Mouse (Mus musculus) G1E (cell line): ENCODE data around the gene Cdkal1. TPM values are rescaled to one million over a fixed set of nuclear protein-coding genes. Genes with fewer than 3 reads are reported as not detected.

Experiments used
- ATAC-seq: 2 replicates; pipeline ENCODE4 v1.8.0; 2016; ENCODE audit warnings: mild to moderate bottlenecking; ENCODE audit not compliant: insufficient number of reproducible peaks, poor library complexity, low FRiP score, severe bottlenecking; ENCODE audit errors: extremely low read depth
- DNase-seq: peaks from one replicate; pipeline ENCODE4 v3.0.0; 2012; ENCODE audit warnings: low spot score
- H3K27me3 ChIP-seq: 2 replicates; pipeline ENCODE4 v1.6.1; 2012; ENCODE audit warnings: mild to moderate bottlenecking, low read length, inconsistent platforms; ENCODE audit not compliant: insufficient read depth
- H3K36me3 ChIP-seq: replicated peaks from 2 replicates; pipeline ENCODE3; 2012; ENCODE audit warnings: mild to moderate bottlenecking, inconsistent platforms
- H3K4me1 ChIP-seq: 2 replicates; pipeline ENCODE4 v1.6.1; 2012; ENCODE audit warnings: low read depth, low read length, inconsistent platforms, mixed read lengths; ENCODE audit not compliant: insufficient read depth
- H3K4me3 ChIP-seq: 2 replicates; pipeline ENCODE4 v1.5.1; 2012; ENCODE audit warnings: low read depth, mild to moderate bottlenecking, inconsistent platforms, low read length, moderate library complexity, mixed read lengths
- H3K9me3 ChIP-seq: replicated peaks from 2 replicates; pipeline ENCODE4 v1.6.1; 2012; ENCODE audit warnings: inconsistent platforms
- CTCF ChIP-seq: IDR thresholded peaks from 2 replicates; pipeline ENCODE4 v1.5.1; 2012; ENCODE audit warnings: low read depth, low read length, inconsistent platforms, mixed read lengths
- GATA1 ChIP-seq: IDR thresholded peaks from 2 replicates; pipeline ENCODE4 v1.6.1; 2012; ENCODE audit warnings: borderline replicate concordance, low read length, inconsistent platforms, mixed read lengths
- GATA2 ChIP-seq: IDR thresholded peaks from 2 replicates; pipeline ENCODE4 v1.6.1; 2012; ENCODE audit warnings: low read depth, low read length, inconsistent platforms, borderline replicate concordance
- POLR2AphosphoS5 ChIP-seq: IDR thresholded peaks from 2 replicates; pipeline ENCODE4 v1.6.1; 2012; ENCODE audit warnings: low read depth, low read length, inconsistent platforms; ENCODE audit not compliant: insufficient replicate concordance
- TAL1 ChIP-seq: conservative IDR thresholded peaks from 2 replicates; pipeline ENCODE4 v1.6.1; 2012; ENCODE audit warnings: low read depth, low read length, inconsistent platforms, mixed read lengths
- polyA plus RNA-seq: library from polyadenylated mRNA; stranded (reverse); fragments of >175 nt; gene quantifications from 2 replicates; pipeline ENCODE4 v1.2.3, GENCODE M21; 2012
- total RNA-seq, 2 experiments: library from RNA; stranded (forward) in 1 of 2; stranded (reverse) in 1 of 2; fragments of 200-1000 nt in 1 of 2; fragments of >200 nt in 1 of 2; fragmentation: Nextera tagmentation in 1 of 2; gene quantifications; 2 replicates each; pipeline ENCODE4 v1.2.3; 2014 to 2017

The Cdkal1 gene
- total and polyA plus RNA-seq, 3 experiments: 0.98 to 53.9 (median 35.6) TPM

- Histone ChIP-seq H3K4me1 (peaks cover 38% of the 10 kb centered on the region), H3K36me3 (peaks cover 23% of the 10 kb centered on the region), H3K4me3 (no peak overlapping the region), H3K27me3 (no peaks in the 10 kb centered on the region), H3K9me3 (no peaks in the 10 kb centered on the region)
- TF ChIP-seq GATA2 (no peak), GATA1 (no peak), CTCF (no peak), TAL1 (no peak), POLR2AphosphoS5 (no peak)
- DNase-seq: no peak
- no peak for ATAC-seq
These were observed 102.2 kb downstream of the Cdkal1 start for GRCm38 (mm10) chr13:29753254-29753653.

DNA sequence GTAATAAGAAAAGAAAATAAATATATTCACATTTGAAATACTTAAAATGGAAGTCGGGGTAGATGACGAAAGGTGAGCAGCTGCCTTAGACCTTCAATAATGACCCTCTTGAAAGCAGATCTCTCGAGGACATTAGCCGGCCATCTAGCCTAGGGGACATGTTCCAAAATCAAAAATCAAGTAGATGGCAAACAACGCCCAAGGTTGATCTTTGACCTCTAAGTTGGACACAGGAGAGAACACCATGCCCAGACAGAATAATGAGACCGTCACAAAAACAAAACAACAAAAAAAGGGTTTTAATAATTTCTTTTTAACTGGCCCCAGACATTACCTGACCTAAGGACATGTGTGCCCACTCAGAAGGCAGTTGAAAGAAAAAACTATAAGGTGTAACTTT, 103.4 kb downstream of the Cdkal1 start:
- H3K27me3 ChIP-seq: no peaks in the 10 kb centered on the region
- no peak for TF ChIP-seq TAL1
- no peak for TF ChIP-seq CTCF
- TF ChIP-seq GATA1: no peak
- no peak for TF ChIP-seq POLR2AphosphoS5
- TF ChIP-seq GATA2: no peak
- no peak for DNase-seq
- H3K4me1 ChIP-seq: peaks cover 31% of the 10 kb centered on the region
- no peak overlapping the region for H3K4me3 ChIP-seq
- H3K9me3 ChIP-seq: no peaks in the 10 kb centered on the region
- ATAC-seq: no peak
- peaks cover 24% of the 10 kb centered on the region for H3K36me3 ChIP-seq

GRCm38 (mm10) chr13:29751201-29751600, 104.3 kb downstream of the Cdkal1 start:
- H3K36me3 ChIP-seq: peaks cover 28% of the 10 kb centered on the region
- TF ChIP-seq TAL1 (no peak), POLR2AphosphoS5 (no peak), GATA1 (no peak), GATA2 (no peak), CTCF (no peak)
- ATAC-seq (no peak), DNase-seq (no peak)
- no peaks in the 10 kb centered on the region for H3K27me3 ChIP-seq
- no peaks in the 10 kb centered on the region for H3K9me3 ChIP-seq
- H3K4me3 ChIP-seq: no peak overlapping the region
- H3K4me1 ChIP-seq: peaks cover 23% of the 10 kb centered on the region

GRCm38 (mm10) chr13:29747347-29747647, 108.2 kb downstream of the Cdkal1 start:
- DNase-seq (no peak), ATAC-seq (no peak)
- Histone ChIP-seq H3K4me3 (no peak overlapping the region), H3K4me1 (peaks cover 9% of the 10 kb centered on the region), H3K36me3 (peaks cover 22% of the 10 kb centered on the region), H3K9me3 (no peaks in the 10 kb centered on the region), H3K27me3 (no peaks in the 10 kb centered on the region)
- TF ChIP-seq CTCF: no peak
- no peak for TF ChIP-seq GATA1
- no peak for TF ChIP-seq TAL1
- no peak for TF ChIP-seq POLR2AphosphoS5
- TF ChIP-seq GATA2: no peak

DNA sequence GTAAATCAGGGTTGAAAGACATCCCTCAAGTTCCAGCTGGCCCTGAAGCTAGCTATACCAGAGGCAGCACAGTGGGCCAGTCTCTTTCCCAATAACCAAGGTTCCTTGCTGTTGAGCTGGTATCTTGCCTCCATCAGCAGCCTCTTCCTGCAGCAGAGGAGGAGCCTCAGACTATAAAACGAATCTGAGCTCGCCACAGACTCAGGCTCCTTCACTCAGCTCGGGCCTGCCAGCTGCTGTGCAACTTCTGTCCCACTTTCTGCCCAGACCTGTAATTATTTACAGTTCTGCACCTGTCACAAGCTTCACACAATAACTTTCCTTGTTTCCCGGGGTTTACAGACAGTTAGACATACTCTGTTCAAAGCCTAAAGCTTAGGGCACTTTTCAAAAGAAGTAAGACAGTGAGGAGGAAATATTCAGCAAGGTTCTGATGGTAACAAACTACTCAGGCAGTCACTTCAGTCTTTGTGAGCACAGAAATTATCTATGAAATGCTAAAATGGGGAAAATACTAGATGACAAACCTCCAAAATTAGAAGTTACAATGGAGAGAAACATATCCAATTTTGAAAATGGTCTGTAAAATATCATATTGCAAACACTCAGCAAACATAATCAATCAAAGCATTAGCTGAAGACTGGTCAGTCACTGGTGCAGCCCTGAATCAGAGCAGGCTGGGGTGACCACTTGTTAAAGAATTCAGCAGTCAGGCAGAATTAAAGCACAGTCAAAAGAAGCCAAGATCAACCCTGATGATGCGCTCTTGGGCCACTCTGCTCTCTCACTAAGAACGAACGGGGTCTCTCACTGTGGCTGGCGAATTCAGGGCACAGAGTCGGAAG, 108.8 kb downstream of the Cdkal1 start:
- no peak for DNase-seq
- TF ChIP-seq GATA1 (no peak), POLR2AphosphoS5 (no peak), GATA2 (no peak), CTCF (no peak), TAL1 (no peak)
- peaks cover 9% of the 10 kb centered on the region for H3K4me1 ChIP-seq
- peaks cover 22% of the 10 kb centered on the region for H3K36me3 ChIP-seq
- no peak overlapping the region for H3K4me3 ChIP-seq
- no peaks in the 10 kb centered on the region for H3K9me3 ChIP-seq
- H3K27me3 ChIP-seq: no peaks in the 10 kb centered on the region
- ATAC-seq: no peak

DNA sequence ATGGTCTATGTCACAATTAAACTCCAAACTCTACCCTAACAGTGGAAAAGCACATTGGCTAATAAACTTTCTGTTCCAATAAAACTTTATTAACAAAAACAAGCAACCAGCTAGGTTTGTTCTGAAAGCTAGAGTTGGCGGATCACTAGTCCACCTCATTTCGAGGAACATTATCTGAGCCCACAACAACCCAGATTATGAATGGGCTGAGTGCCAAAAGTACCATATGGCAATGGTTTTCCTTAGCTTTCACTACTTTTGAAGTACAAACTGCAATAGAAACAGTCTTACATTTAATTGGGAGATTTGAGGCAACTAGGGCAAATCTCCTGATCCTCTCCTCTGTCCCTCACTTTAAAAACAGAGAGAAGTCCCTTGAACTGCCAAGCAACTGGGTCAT, 110.4 kb downstream of the Cdkal1 start:
- TF ChIP-seq POLR2AphosphoS5 (no peak), TAL1 (no peak), GATA1 (no peak), CTCF (no peak), GATA2 (no peak)
- DNase-seq: no peak

More for the DNA sequence above, 110.4 kb downstream of the Cdkal1 start:
- Histone ChIP-seq H3K4me1 (peaks cover 9% of the 10 kb centered on the region), H3K27me3 (no peaks in the 10 kb centered on the region), H3K4me3 (no peak overlapping the region), H3K36me3 (peaks cover 20% of the 10 kb centered on the region), H3K9me3 (no peaks in the 10 kb centered on the region)
- ATAC-seq: no peak
